Mouse (Mus musculus) C2C12 (cell line): ENCODE results near the gene Obsl1. TPM values are rescaled to one million over a fixed set of nuclear protein-coding genes. Genes with fewer than 3 reads are reported as not detected.

Experiments used
- H3K27me3 ChIP-seq: one replicate; pipeline ENCODE4 v1.6.1; 2011; ENCODE audit not compliant: control insufficient read depth, insufficient read depth, insufficient read length
- H3K36me3 ChIP-seq: one replicate; pipeline ENCODE4 v1.6.1; 2011; ENCODE audit not compliant: control insufficient read depth, insufficient read depth
- H3K4me3 ChIP-seq: one replicate; pipeline ENCODE4 v1.5.1; 2011; ENCODE audit warnings: mild to moderate bottlenecking, control low read depth; ENCODE audit not compliant: poor library complexity, insufficient read depth, severe bottlenecking
- H3K79me2 ChIP-seq: one replicate; pipeline ENCODE4 v1.6.1; 2011; ENCODE audit not compliant: control insufficient read depth, insufficient read depth
- H3K79me3 ChIP-seq: one replicate; pipeline ENCODE4 v1.6.1; 2011; ENCODE audit warnings: low read depth, control low read depth
- H3ac ChIP-seq: one replicate; pipeline ENCODE3; 2011; ENCODE audit warnings: low read depth; ENCODE audit not compliant: control insufficient read depth, insufficient read length
- CEBPB ChIP-seq: IDR thresholded peaks from one replicate; pipeline ENCODE4 v1.6.1; 2011; ENCODE audit warnings: low read depth, mild to moderate bottlenecking, control low read depth, moderate library complexity
- CTCF ChIP-seq: IDR thresholded peaks from one replicate; pipeline ENCODE4 v1.5.1; 2011; ENCODE audit not compliant: control insufficient read depth, insufficient read depth, insufficient read length
- FOSL1 ChIP-seq: IDR thresholded peaks from one replicate; pipeline ENCODE4 v1.8.0; 2011; ENCODE audit warnings: mild to moderate bottlenecking, low read length; ENCODE audit not compliant: poor library complexity, insufficient read depth, severe bottlenecking
- MAX ChIP-seq: IDR thresholded peaks from one replicate; pipeline ENCODE4 v1.6.1; 2011; ENCODE audit warnings: mild to moderate bottlenecking, control low read depth
- MYOD1 ChIP-seq: IDR thresholded peaks from one replicate; pipeline ENCODE4 v1.6.1; 2011; ENCODE audit warnings: low read depth; ENCODE audit not compliant: control insufficient read depth, insufficient read length
- MYOG ChIP-seq: IDR thresholded peaks from one replicate; pipeline ENCODE4 v1.6.1; 2011; ENCODE audit not compliant: control insufficient read depth, insufficient read length; ENCODE audit errors: extremely low read depth
- USF1 ChIP-seq: IDR thresholded peaks from one replicate; pipeline ENCODE4 v1.6.1; 2011; ENCODE audit warnings: low read depth, mild to moderate bottlenecking, control low read depth, moderate library complexity
- long read RNA-seq, 2 experiments: library from polyadenylated mRNA; unstranded; transcript quantifications; one replicate each; pipeline ENCODE4 v2.0.0; 2019 to 2020
- polyA plus RNA-seq: library from polyadenylated mRNA; unstranded; fragments of >200 nt; fragmentation: generic; extraction: Trizol; gene quantifications from one replicate; pipeline ENCODE4 v1.2.1, GENCODE M21; 2012; ENCODE audit warnings: missing spikeins

The Obsl1 gene
- polyA plus RNA-seq, result 31.6 TPM
- long read RNA-seq, experiment 1, full-length matches to known transcripts, result 2 of 11 reads
- long read RNA-seq, experiment 1, partial matches to known transcripts, result 9 of 11 reads
- long read RNA-seq, experiment 1, other reads (novel, unspliced or antisense), result 0 of 11 reads
- long read RNA-seq, experiment 2, full-length matches to known transcripts, result 78 of 253 reads
- long read RNA-seq, experiment 2, partial matches to known transcripts, result 164 of 253 reads
- long read RNA-seq, experiment 2, other reads (novel, unspliced or antisense), result 11 of 253 reads

- TF ChIP-seq CEBPB, result no peak
- TF ChIP-seq MAX, result no peak
- TF ChIP-seq FOSL1, result no peak
- TF ChIP-seq MYOD1, result no peak
- no peak for TF ChIP-seq CTCF
- TF ChIP-seq MYOG, result no peak
- no peak for TF ChIP-seq USF1
- Histone ChIP-seq H3K79me2 (no peaks in the 10 kb centered on the region), H3ac (peak within 1 kb of the TSS; percentile 84), H3K79me3 (no peaks in the 10 kb centered on the region), H3K27me3 (peaks cover 4% of the 10 kb centered on the region), H3K4me3 (peak within 1 kb of the TSS; percentile 30), H3K36me3 (no peaks in the 10 kb centered on the region)
Measured at GRCm38 (mm10) chr1:75505956-75506831, at the start of gene Obsl1. Gene Obsl1, minus strand, starts transcription at chr1:75506452.

GRCm38 (mm10) chr1:75555680-75556079 lies 49.4 kb upstream of the Obsl1 start:
- no peak overlapping the region for H3K4me3 ChIP-seq
- H3K36me3 ChIP-seq, result no peaks in the 10 kb centered on the region
- TF ChIP-seq MAX (no peak), MYOG (no peak), USF1 (no peak), MYOD1 (no peak), CEBPB (no peak), CTCF (no peak), FOSL1 (no peak)
- no peak overlapping the region for H3ac ChIP-seq
- no peaks in the 10 kb centered on the region for H3K79me3 ChIP-seq
- no peaks in the 10 kb centered on the region for H3K79me2 ChIP-seq
- H3K27me3 ChIP-seq, result no peaks in the 10 kb centered on the region

DNA sequence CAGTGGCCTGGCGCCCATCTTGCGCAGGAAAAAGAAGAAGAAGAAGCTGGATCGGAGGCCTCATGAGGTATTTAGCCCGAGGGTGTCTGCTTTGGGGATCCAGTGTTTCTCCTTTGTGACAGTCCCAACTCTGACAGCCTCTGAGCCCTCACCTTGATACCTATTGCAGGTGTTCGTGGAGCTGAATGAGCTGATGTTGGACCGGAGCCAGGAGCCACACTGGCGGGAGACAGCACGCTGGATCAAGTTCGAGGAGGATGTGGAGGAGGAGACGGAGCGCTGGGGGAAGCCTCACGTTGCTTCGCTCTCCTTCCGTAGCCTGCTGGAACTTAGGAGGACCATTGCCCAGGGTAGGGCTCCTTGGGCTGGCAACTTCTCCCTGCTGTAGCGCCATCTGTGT lies 44.3 kb upstream of the Obsl1 start:
- Histone ChIP-seq H3K4me3 (no peak overlapping the region), H3K79me2 (no peaks in the 10 kb centered on the region), H3K27me3 (no peaks in the 10 kb centered on the region), H3K79me3 (no peaks in the 10 kb centered on the region), H3ac (no peak overlapping the region), H3K36me3 (no peaks in the 10 kb centered on the region)
- TF ChIP-seq CTCF, result no peak
- no peak for TF ChIP-seq USF1
- no peak for TF ChIP-seq FOSL1

- Histone ChIP-seq H3K27me3 (no peaks in the 10 kb centered on the region), H3K79me3 (no peaks in the 10 kb centered on the region), H3K79me2 (no peaks in the 10 kb centered on the region), H3ac (no peak overlapping the region), H3K36me3 (no peaks in the 10 kb centered on the region), H3K4me3 (no peak overlapping the region)
- TF ChIP-seq MAX, result no peak
- no peak for TF ChIP-seq USF1
- no peak for TF ChIP-seq FOSL1
- no peak for TF ChIP-seq CEBPB
- no peak for TF ChIP-seq CTCF
- no peak for TF ChIP-seq MYOG
- TF ChIP-seq MYOD1, result no peak
Measured at GRCm38 (mm10) chr1:75549289-75550279, 43.3 kb upstream of the Obsl1 start.

GRCm38 (mm10) chr1:75548871-75549270 lies 42.6 kb upstream of the Obsl1 start:
- Histone ChIP-seq H3K4me3 (no peak overlapping the region), H3K79me2 (no peaks in the 10 kb centered on the region), H3K79me3 (no peaks in the 10 kb centered on the region), H3K27me3 (no peaks in the 10 kb centered on the region), H3ac (no peak overlapping the region), H3K36me3 (no peaks in the 10 kb centered on the region)
- TF ChIP-seq CTCF (no peak), MYOD1 (no peak), FOSL1 (no peak), CEBPB (no peak), MAX (no peak), MYOG (no peak), USF1 (no peak)
